Mouse (Mus musculus): ENCODE data around the gene Ghrh.

Ghrh gene

GRCm38 (mm10) chr2:157310963-157311637, 36.2 kb downstream of the Ghrh start:
- in situ Hi-C loops (cut with MboI; ENCODE audit: unreplicated experiment in 2 of 2), result no loop called here

GRCm38 (mm10) chr2:157309611-157310010, 37.7 kb downstream of the Ghrh start:
- in situ Hi-C loops (cut with MboI; ENCODE audit: unreplicated experiment in 2 of 2), result no loop called here

GRCm38 (mm10) chr2:157308273-157308917, 38.9 kb downstream of the Ghrh start:
- in situ Hi-C loops (cut with MboI; ENCODE audit: unreplicated experiment in 2 of 2), result no loop called here

- in situ Hi-C loops (cut with MboI; ENCODE audit: unreplicated experiment in 2 of 2), result no loop called here
Observed at GRCm38 (mm10) chr2:157307715-157308265, 39.5 kb downstream of the Ghrh start.

- in situ Hi-C loops (cut with MboI; ENCODE audit: unreplicated experiment in 2 of 2), result no loop called here
Observed at GRCm38 (mm10) chr2:157306091-157307032, 40.9 kb downstream of the Ghrh start.

GRCm38 (mm10) chr2:157303096-157303495, 44.2 kb downstream of the Ghrh start:
- in situ Hi-C loops (cut with MboI; ENCODE audit: unreplicated experiment in 2 of 2), result no loop called here

- in situ Hi-C loops (cut with MboI; ENCODE audit: unreplicated experiment in 2 of 2), result no loop called here
Observed at GRCm38 (mm10) chr2:157300051-157300450, 47.3 kb downstream of the Ghrh start.

- in situ Hi-C loops (cut with MboI; ENCODE audit: unreplicated experiment in 2 of 2), result no loop called here
Observed at GRCm38 (mm10) chr2:157296105-157296689, 51.1 kb downstream of the Ghrh start.

- in situ Hi-C loops (cut with MboI; ENCODE audit: unreplicated experiment in 2 of 2), result loop anchor here in 1 of 2 experiments (5.0 kb wide), 2 partner anchors 45 to 175 kb away; no protein-coding TSS in a partner anchor
Observed at GRCm38 (mm10) chr2:157292093-157292492, 55.2 kb downstream of the Ghrh start.

GRCm38 (mm10) chr2:157288996-157289395, 58.3 kb downstream of the Ghrh start:
- in situ Hi-C loops (cut with MboI; ENCODE audit: unreplicated experiment in 2 of 2), result loop anchor here (5.0 to 10.0 kb wide), 4 partner anchors 48 to 283 kb away; partner anchors contain the start of gene Blcap (in 2 of the 2)

- in situ Hi-C loops (cut with MboI; ENCODE audit: unreplicated experiment in 2 of 2), result loop anchor here (5.0 to 10.0 kb wide), 4 partner anchors 50 to 285 kb away; partner anchors contain the start of gene Blcap (in 2 of the 2)
Observed at GRCm38 (mm10) chr2:157287542-157287941, 59.8 kb downstream of the Ghrh start.

GRCm38 (mm10) chr2:157283321-157283720, 64.0 kb downstream of the Ghrh start:
- in situ Hi-C loops (cut with MboI; ENCODE audit: unreplicated experiment in 2 of 2), result loop anchor here in 1 of 2 experiments (10.0 kb wide), 1 partner anchor 159 kb away; no protein-coding TSS in a partner anchor
